Mouse (Mus musculus): Measurements from ENCODE around the gene Agtr1b.

GRCm38 (mm10) chr3:20353598-20353997, 13.4 kb downstream of the Agtr1b start:
- TF ChIP-seq CTCF (conservative IDR thresholded peaks at IDR 0.05; ENCODE audit: insufficient read depth, insufficient read length, low read depth, low read length) = no peak
- no peak for TF ChIP-seq POLR2A (IDR thresholded peaks at IDR 0.05; ENCODE audit: low read depth, low read length)
